Mouse (Mus musculus) olfactory bulb, adult 2 months (tissue): ENCODE data around the gene Pam.

Experiments used
- CTCF ChIP-seq: fragments of 200-500 bp; IDR thresholded peaks from 2 replicates; pipeline ENCODE4 v1.5.1; 2012; ENCODE audit warnings: low read depth, mild to moderate bottlenecking, low read length, moderate library complexity; ENCODE audit not compliant: insufficient read depth
- POLR2A ChIP-seq: fragments of 200-500 bp; IDR thresholded peaks from 2 replicates; pipeline ENCODE4 v1.6.1; 2012; ENCODE audit warnings: mild to moderate bottlenecking, low read depth, low read length, moderate library complexity; ENCODE audit not compliant: insufficient read depth

GRCm38 (mm10) chr1:97958759-97959158 is 136.7 kb downstream of the Pam start:
- no peak for TF ChIP-seq POLR2A
- no peak for TF ChIP-seq CTCF
